Mouse (Mus musculus) adrenal gland (tissue): ENCODE data around the gene Ehmt2.
"Not testable (repeated sequence)": the region's sequence is repeated elsewhere in the genome, so short reads cannot be mapped to it uniquely, and the experiment has no call there.

ENCODE experiments used
- intact Hi-C: fragments of 180-260 bp; cut with DNase I; formaldehyde crosslinking; loops from one replicate; pipeline ENCODE4 v1.15.1; 2025

Gene Ehmt2

GRCm38 (mm10) chr17:34890074-34890743, 8.1 kb upstream of the Ehmt2 start:
- intact Hi-C loops = no loop called here

- intact Hi-C loops = no loop called here
Measured at GRCm38 (mm10) chr17:34891377-34891776, 6.9 kb upstream of the Ehmt2 start.

- intact Hi-C loops = no loop called here
Measured at GRCm38 (mm10) chr17:34893072-34893824, 5.0 kb upstream of the Ehmt2 start.

- intact Hi-C loops = no loop called here
Measured at GRCm38 (mm10) chr17:34894074-34894597, 4.1 kb upstream of the Ehmt2 start.

GRCm38 (mm10) chr17:34894801-34895530, 3.3 kb upstream of the Ehmt2 start:
- intact Hi-C loops = loop anchor here (5.0 kb wide), 1 partner anchor 38 kb away; no protein-coding TSS in a partner anchor

- intact Hi-C loops = loop anchor here (5.0 kb wide), 1 partner anchor 38 kb away; no protein-coding TSS in a partner anchor
Measured at GRCm38 (mm10) chr17:34895724-34896123, 2.5 kb upstream of the Ehmt2 start.

- intact Hi-C loops = loop anchor here (5.0 kb wide), 1 partner anchor 39 kb away; no protein-coding TSS in a partner anchor
Measured at GRCm38 (mm10) chr17:34896366-34896765, 1.9 kb upstream of the Ehmt2 start.

- intact Hi-C loops = loop anchor here (5.0 kb wide), 1 partner anchor 40 kb away; no protein-coding TSS in a partner anchor
Measured at GRCm38 (mm10) chr17:34897373-34898159, 703 bp upstream of the Ehmt2 start.

GRCm38 (mm10) chr17:34898706-34899052, 410 bp downstream of the Ehmt2 start:
- intact Hi-C loops = loop anchor here (5.0 kb wide), 1 partner anchor 41 kb away; no protein-coding TSS in a partner anchor

GRCm38 (mm10) chr17:34899053-34899889, 1.0 kb downstream of the Ehmt2 start:
- intact Hi-C loops = loop anchor here (5.0 kb wide), 1 partner anchor 42 kb away; no protein-coding TSS in a partner anchor

- intact Hi-C loops = loop anchor here (5.0 kb wide), 1 partner anchor 43 kb away; no protein-coding TSS in a partner anchor
Measured at GRCm38 (mm10) chr17:34899890-34900243, 1.6 kb downstream of the Ehmt2 start.

GRCm38 (mm10) chr17:34900826-34901225, 2.6 kb downstream of the Ehmt2 start:
- intact Hi-C loops = not testable (repeated sequence)

GRCm38 (mm10) chr17:34901948-34902347, 3.7 kb downstream of the Ehmt2 start:
- intact Hi-C loops = not testable (repeated sequence)

- intact Hi-C loops = no loop called here
Measured at GRCm38 (mm10) chr17:34902895-34903294, 4.6 kb downstream of the Ehmt2 start.

GRCm38 (mm10) chr17:34910982-34911381, 12.7 kb downstream of the Ehmt2 start:
- intact Hi-C loops = loop anchor here (5.0 kb wide), 1 partner anchor 54 kb away; no protein-coding TSS in a partner anchor

GRCm38 (mm10) chr17:34911945-34912351, 13.7 kb downstream of the Ehmt2 start:
- intact Hi-C loops = loop anchor here (5.0 kb wide), 1 partner anchor 55 kb away; no protein-coding TSS in a partner anchor

- intact Hi-C loops = loop anchor here (5.0 kb wide), 1 partner anchor 57 kb away; no protein-coding TSS in a partner anchor
Measured at GRCm38 (mm10) chr17:34913930-34914665, 15.8 kb downstream of the Ehmt2 start, which contains the start of gene Slc44a4. Slc44a4 (plus strand) TSS chr17:34914466.

- intact Hi-C loops = no loop called here
Measured at GRCm38 (mm10) chr17:34915410-34915831, 17.2 kb downstream of the Ehmt2 start.

- intact Hi-C loops = no loop called here
Measured at GRCm38 (mm10) chr17:34916316-34916715, 18.0 kb downstream of the Ehmt2 start.
